Mouse (Mus musculus): ENCODE data around the gene Pnliprp2. TPM values are rescaled to one million over a fixed set of nuclear protein-coding genes. Genes with fewer than 3 reads are reported as not detected.

Gene Pnliprp2
- polyA plus RNA-seq (2012; ENCODE audit: insufficient read depth, insufficient read length, missing spikeins): not detected in 2 replicates

GRCm38 (mm10) chr19:58759423-58759822 lies at the start of gene Pnliprp2:
Gene Pnliprp2 (plus strand): TSS chr19:58759719.
- Histone ChIP-seq H3K27ac (ENCODE audit: insufficient read depth, low read depth, low read length) (no peak within 1 kb of the TSS), H3K4me1 (ENCODE audit: control insufficient read depth, insufficient read depth, low read length) (no peaks in the 10 kb centered on the region), H3K4me3 (ENCODE audit: insufficient read depth, low read length) (no peak within 1 kb of the TSS)
- TF ChIP-seq CTCF (IDR thresholded peaks at IDR 0.05; ENCODE audit: low read depth, low read length) (no peak), POLR2A (IDR thresholded peaks at IDR 0.05; ENCODE audit: borderline replicate concordance, low read depth, low read length) (no peak)

- TF ChIP-seq POLR2A (IDR thresholded peaks at IDR 0.05; ENCODE audit: borderline replicate concordance, low read depth, low read length): no peak
- no peak for TF ChIP-seq CTCF (IDR thresholded peaks at IDR 0.05; ENCODE audit: low read depth, low read length)
- no peaks in the 10 kb centered on the region for H3K4me1 ChIP-seq (ENCODE audit: control insufficient read depth, insufficient read depth, low read length)
- H3K27ac ChIP-seq (ENCODE audit: insufficient read depth, low read depth, low read length): no peak overlapping the region
- H3K4me3 ChIP-seq (ENCODE audit: insufficient read depth, low read length): no peak overlapping the region
Observed at GRCm38 (mm10) chr19:58717925-58718324, 41.6 kb upstream of the Pnliprp2 start.

DNA sequence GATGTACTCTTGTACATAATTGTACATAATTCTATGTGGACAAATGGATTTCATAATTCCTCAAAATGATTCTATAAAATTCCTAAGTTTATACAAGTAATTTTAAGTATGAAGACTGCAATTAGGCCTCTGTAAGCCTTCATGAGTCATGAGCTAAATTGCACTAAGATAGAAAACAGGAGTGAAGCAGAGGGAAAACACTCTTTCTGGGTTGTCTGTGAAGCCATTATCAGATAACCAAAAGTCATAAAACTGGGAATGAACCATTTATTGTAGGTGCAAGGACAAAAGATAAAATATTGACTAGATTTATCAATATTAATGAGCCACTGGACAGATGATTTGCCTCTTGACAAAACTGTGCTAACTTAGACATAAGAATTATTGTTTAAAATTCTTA lies 39.1 kb upstream of the Pnliprp2 start:
- TF ChIP-seq CTCF (IDR thresholded peaks at IDR 0.05; ENCODE audit: low read depth, low read length) (no peak), POLR2A (IDR thresholded peaks at IDR 0.05; ENCODE audit: borderline replicate concordance, low read depth, low read length) (no peak)
- no peaks in the 10 kb centered on the region for H3K4me1 ChIP-seq (ENCODE audit: control insufficient read depth, insufficient read depth, low read length)
- no peak overlapping the region for H3K4me3 ChIP-seq (ENCODE audit: insufficient read depth, low read length)
- H3K27ac ChIP-seq (ENCODE audit: insufficient read depth, low read depth, low read length): no peak overlapping the region

- no peak overlapping the region for H3K27ac ChIP-seq (ENCODE audit: insufficient read depth, low read depth, low read length)
- no peak for TF ChIP-seq CTCF (IDR thresholded peaks at IDR 0.05; ENCODE audit: low read depth, low read length)
- no peak for TF ChIP-seq POLR2A (IDR thresholded peaks at IDR 0.05; ENCODE audit: borderline replicate concordance, low read depth, low read length)
Observed at GRCm38 (mm10) chr19:58726551-58726950, 33.0 kb upstream of the Pnliprp2 start.

GRCm38 (mm10) chr19:58727756-58728155 lies 31.8 kb upstream of the Pnliprp2 start:
- Histone ChIP-seq H3K4me1 (ENCODE audit: control insufficient read depth, insufficient read depth, low read length) (no peaks in the 10 kb centered on the region), H3K27ac (ENCODE audit: insufficient read depth, low read depth, low read length) (no peak overlapping the region), H3K4me3 (ENCODE audit: insufficient read depth, low read length) (no peak overlapping the region)
- TF ChIP-seq CTCF (IDR thresholded peaks at IDR 0.05; ENCODE audit: low read depth, low read length): no peak
- TF ChIP-seq POLR2A (IDR thresholded peaks at IDR 0.05; ENCODE audit: borderline replicate concordance, low read depth, low read length): no peak

More at GRCm38 (mm10) chr19:58726551-58726950, 33.0 kb upstream of the Pnliprp2 start:
- Histone ChIP-seq H3K4me1 (ENCODE audit: control insufficient read depth, insufficient read depth, low read length) (no peaks in the 10 kb centered on the region), H3K4me3 (ENCODE audit: insufficient read depth, low read length) (no peak overlapping the region)

- Histone ChIP-seq H3K4me3 (ENCODE audit: insufficient read depth, low read length) (no peak within 1 kb of the TSS), H3K27ac (ENCODE audit: insufficient read depth, low read depth, low read length) (no peak within 1 kb of the TSS), H3K4me1 (ENCODE audit: control insufficient read depth, insufficient read depth, low read length) (no peaks in the 10 kb centered on the region)
- TF ChIP-seq CTCF (IDR thresholded peaks at IDR 0.05; ENCODE audit: low read depth, low read length) (no peak), POLR2A (IDR thresholded peaks at IDR 0.05; ENCODE audit: borderline replicate concordance, low read depth, low read length) (no peak)
Observed at GRCm38 (mm10) chr19:58728445-58729031, 31.0 kb upstream of the Pnliprp2 start, which contains the start of gene Pnliprp1. Gene Pnliprp1 (plus strand): TSS chr19:58728887.

DNA sequence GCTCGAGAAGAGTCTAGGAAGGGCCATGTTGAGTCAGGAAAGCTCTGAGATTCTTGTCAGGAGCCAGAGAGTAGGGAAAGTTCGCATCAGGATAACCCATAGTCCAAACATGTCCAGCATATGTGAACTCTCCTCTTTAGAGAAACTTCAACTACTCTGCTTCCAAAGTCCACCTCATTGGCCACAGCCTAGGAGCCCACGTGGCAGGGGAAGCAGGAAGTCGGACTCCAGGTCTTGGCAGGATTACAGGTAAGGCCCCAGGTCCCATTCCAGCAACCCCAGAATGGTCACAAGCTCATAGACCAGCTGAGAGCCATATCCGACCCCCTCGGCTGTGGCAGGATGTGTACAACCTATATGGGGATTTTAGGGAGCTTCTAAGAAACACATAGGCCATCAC lies 26.3 kb upstream of the Pnliprp2 start:
- Histone ChIP-seq H3K27ac (ENCODE audit: insufficient read depth, low read depth, low read length) (no peak overlapping the region), H3K4me3 (ENCODE audit: insufficient read depth, low read length) (no peak overlapping the region), H3K4me1 (ENCODE audit: control insufficient read depth, insufficient read depth, low read length) (no peaks in the 10 kb centered on the region)
- no peak for TF ChIP-seq POLR2A (IDR thresholded peaks at IDR 0.05; ENCODE audit: borderline replicate concordance, low read depth, low read length)
- TF ChIP-seq CTCF (IDR thresholded peaks at IDR 0.05; ENCODE audit: low read depth, low read length): no peak

- Histone ChIP-seq H3K4me1 (ENCODE audit: control insufficient read depth, insufficient read depth, low read length) (no peaks in the 10 kb centered on the region), H3K27ac (ENCODE audit: insufficient read depth, low read depth, low read length) (no peak overlapping the region), H3K4me3 (ENCODE audit: insufficient read depth, low read length) (no peak overlapping the region)
- TF ChIP-seq POLR2A (IDR thresholded peaks at IDR 0.05; ENCODE audit: borderline replicate concordance, low read depth, low read length) (no peak), CTCF (IDR thresholded peaks at IDR 0.05; ENCODE audit: low read depth, low read length) (no peak)
Observed at GRCm38 (mm10) chr19:58738111-58738510, 21.4 kb upstream of the Pnliprp2 start.

- Histone ChIP-seq H3K4me1 (ENCODE audit: control insufficient read depth, insufficient read depth, low read length) (no peaks in the 10 kb centered on the region), H3K4me3 (ENCODE audit: insufficient read depth, low read length) (no peak overlapping the region), H3K27ac (ENCODE audit: insufficient read depth, low read depth, low read length) (no peak overlapping the region)
- TF ChIP-seq CTCF (IDR thresholded peaks at IDR 0.05; ENCODE audit: low read depth, low read length) (no peak), POLR2A (IDR thresholded peaks at IDR 0.05; ENCODE audit: borderline replicate concordance, low read depth, low read length) (no peak)
Observed at GRCm38 (mm10) chr19:58741036-58741435, 18.5 kb upstream of the Pnliprp2 start.

- H3K4me1 ChIP-seq (ENCODE audit: control insufficient read depth, insufficient read depth, low read length): no peaks in the 10 kb centered on the region
- no peak overlapping the region for H3K4me3 ChIP-seq (ENCODE audit: insufficient read depth, low read length)
- TF ChIP-seq CTCF (IDR thresholded peaks at IDR 0.05; ENCODE audit: low read depth, low read length) (no peak), POLR2A (IDR thresholded peaks at IDR 0.05; ENCODE audit: borderline replicate concordance, low read depth, low read length) (no peak)
- no peak overlapping the region for H3K27ac ChIP-seq (ENCODE audit: insufficient read depth, low read depth, low read length)
Observed at GRCm38 (mm10) chr19:58742711-58743110, 16.8 kb upstream of the Pnliprp2 start.
